Mouse (Mus musculus): Measurements from ENCODE around the gene Limch1.

Gene Limch1

DNA sequence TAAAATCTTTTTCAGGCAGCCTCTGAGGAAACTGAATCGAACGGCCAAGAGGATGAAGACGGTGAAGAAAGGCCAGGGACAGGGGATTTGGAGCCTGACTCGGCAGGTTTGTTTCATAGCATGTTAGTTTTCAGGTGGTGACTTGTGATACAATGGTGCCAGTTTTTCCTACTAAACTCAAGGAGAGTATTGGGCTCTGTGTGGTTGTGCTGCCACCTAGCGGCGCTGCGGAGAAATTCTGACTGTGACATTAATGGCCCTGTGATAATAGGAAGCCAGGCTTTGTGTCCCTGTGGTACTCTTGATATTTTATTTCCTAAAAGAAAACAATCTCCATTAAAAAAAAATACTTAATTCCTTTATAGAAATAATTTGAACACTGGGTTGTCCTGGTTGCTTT, 270.8 kb downstream of the Limch1 start:
- peak; percentile 26 for DNase-seq (ENCODE audit: extremely low read depth, low read depth)

GRCm38 (mm10) chr5:67024459-67025050, 278.9 kb downstream of the Limch1 start:
- DNase-seq (ENCODE audit: extremely low read depth, low read depth) = no peak

DNA sequence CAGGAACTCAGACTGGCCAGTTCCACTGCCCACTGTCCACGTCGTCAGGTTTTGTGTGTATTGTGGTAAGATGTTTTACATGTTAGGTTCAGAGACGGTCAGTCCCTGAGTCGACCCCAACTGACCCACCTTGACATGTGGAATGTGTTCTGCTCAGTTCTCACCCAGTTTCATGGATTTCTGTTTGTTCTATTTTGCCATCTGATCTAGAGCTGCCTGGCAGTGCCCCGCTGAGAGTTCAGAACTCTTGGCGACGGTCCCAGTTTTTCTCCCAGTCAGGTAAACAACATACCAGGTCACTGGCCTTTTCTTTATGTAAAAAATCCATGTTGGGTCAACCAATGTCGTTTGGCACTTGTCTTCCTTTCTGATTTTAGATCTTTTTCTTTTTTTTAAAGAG, 279.5 kb downstream of the Limch1 start:
- DNase-seq (ENCODE audit: extremely low read depth, low read depth) = no peak

DNA sequence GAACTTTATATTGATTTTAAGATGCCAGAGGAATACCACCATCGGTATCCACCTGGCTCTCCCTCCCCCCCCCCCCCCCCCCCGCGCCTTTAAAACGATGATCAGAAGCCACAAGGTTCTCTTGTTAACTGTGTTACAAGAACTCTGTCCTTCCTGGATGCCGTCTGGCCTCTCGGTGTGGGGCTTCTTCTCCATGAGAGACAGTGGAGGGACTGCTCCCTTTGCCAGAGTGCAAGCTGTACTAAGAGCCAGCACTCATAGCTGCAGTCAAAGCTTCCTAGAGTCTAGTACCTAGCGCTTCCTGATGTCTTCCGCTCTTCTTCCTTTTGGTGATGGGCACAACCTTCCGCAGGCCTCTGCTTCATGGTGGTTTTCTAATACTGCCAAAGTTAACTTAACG, 280.0 kb downstream of the Limch1 start:
- DNase-seq (ENCODE audit: extremely low read depth, low read depth) = no peak

DNA sequence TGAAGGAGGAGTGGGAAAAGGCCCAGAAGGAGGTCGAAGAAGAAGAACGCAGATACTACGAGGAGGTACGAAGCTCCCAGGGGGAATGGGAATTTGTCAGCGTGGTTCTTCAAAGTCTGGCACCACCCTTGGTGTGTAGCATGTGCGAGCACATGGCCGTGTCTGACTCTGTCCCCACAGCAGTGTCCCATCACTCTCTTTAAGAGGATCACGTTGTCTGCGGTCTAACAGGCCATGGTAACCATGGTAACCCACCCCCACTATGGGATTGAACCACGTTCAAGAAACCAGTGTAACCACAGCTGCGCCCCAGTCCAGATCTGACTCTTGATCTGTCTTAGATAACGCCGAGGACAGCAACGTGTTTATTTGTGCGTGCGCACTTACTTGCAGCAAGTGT, 283.2 kb downstream of the Limch1 start:
- no peak for DNase-seq (ENCODE audit: extremely low read depth, low read depth)

DNA sequence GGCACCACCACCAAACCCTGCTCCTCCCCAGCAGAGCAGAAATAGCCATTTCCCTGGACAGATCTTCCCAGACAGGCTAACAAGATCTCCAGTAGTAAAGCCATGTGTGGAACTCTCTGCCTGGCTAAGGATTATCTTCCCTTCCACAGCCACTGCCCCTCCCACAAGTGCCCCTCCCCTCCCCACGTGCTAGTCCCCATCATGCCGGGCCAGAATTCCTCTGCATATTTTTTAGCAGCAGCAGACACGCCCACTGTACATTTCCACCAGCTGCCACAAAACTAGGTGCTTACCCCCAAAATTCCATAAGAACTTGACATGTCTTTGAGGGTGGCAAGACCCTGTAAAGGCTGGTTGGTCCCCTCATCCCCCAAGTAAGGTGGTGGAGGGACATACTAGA, 284.3 kb downstream of the Limch1 start:
- no peak for DNase-seq (ENCODE audit: extremely low read depth, low read depth)

DNA sequence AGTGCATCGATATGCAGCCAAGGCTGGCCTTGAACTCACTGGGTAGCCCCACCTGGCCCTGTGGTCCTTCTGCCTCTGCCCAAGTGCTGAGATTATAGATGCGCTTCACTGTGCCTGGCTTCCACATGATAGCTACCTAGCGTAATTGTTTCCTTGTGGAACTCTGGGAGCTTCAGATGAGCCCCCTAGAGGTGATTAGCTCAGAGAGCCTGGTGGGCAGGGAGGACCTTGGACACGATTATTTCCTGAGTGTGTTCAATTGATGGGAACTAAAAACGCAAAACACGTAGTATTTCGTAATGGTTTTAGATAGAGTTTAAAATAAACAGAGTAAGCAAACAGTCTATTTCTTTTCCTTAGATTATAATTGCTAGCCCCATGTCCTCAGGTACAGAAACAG, 287.0 kb downstream of the Limch1 start:
- DNase-seq (ENCODE audit: extremely low read depth, low read depth) = no peak

DNA sequence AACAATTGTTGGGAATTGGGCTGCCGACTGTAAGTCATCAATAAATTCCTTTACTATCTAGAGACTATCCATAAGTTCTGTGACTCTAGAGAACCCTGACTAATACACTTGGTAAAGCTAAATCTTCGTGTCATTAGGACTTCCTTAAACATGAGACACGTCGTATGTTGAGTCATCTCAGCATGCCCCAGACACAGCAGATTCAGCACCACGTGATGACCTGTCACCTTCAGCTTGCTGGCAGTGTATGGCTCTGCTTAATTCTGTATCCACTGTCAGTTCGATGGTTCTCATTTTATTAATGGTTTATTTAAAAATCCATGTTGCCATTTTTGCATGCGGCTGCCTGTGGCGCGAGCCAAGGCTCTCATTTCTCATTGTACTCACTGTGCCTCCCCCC, 298.3 kb downstream of the Limch1 start:
- no peak for DNase-seq (ENCODE audit: extremely low read depth, low read depth)

- DNase-seq (ENCODE audit: extremely low read depth, low read depth) = peak; percentile 1
Observed at GRCm38 (mm10) chr5:67048003-67048402, 302.4 kb downstream of the Limch1 start.

DNA sequence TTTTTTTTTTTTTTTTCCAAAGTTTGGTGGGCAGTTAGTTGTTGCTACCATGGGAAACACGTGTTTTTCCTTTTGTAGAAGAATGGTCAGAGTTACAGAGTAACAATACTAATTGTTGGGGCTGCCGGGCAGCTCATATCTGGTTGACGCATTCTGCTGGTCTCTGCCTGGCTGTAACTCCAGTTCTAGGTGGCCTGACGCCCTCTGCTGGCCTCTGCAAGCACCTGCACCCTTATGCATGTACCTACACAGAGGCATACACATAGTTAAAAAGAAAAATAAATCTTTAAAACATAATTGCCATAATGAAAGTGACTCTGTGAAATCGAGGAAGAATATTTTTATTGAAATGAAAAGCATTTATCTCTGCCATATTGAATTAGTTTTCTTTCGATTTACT, 312.2 kb downstream of the Limch1 start:
- DNase-seq (ENCODE audit: extremely low read depth, low read depth) = no peak

DNA sequence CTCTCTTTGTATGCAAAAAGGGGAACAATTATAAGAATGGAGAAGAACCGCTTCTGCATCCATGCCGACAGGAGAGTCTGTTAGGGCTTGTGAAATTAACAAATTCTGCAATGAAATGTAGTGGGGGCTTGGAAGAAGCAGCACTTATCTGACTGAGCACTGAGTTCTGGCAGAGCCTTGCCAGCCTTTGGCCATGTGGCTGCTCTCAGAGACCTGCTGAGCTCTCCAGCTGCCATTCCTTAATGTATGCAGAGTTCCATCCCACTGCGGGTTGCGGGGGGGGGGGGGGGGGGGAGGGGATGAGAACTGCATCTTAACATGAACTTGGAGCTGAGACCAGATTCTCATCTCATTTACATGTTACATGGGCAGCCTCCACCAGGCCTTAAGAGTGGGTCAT, 314.9 kb downstream of the Limch1 start:
- DNase-seq (ENCODE audit: extremely low read depth, low read depth) = no peak

- DNase-seq (ENCODE audit: extremely low read depth, low read depth) = no peak
Observed at GRCm38 (mm10) chr5:67063596-67063995, 318.0 kb downstream of the Limch1 start.

DNA sequence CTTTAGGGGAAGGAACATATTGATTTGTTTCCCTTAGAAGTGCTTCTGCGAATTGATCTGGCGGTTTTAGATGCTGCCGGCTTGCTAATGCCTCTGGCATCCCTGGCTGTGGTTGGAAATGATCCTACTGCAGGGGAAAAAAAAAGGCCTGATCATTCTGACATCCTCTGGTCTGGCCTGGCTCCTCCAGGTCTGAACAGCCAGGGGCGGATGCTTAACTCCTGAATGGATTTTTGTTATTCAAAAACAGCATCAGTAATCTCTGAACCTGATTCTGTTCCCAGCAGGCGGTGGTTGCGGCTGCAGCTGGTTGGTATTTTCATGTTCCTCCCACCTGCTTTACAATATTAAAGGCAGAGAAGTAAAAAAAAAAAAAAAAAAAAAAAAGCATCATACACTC, 337.5 kb downstream of the Limch1 start:
- no peak for DNase-seq (ENCODE audit: extremely low read depth, low read depth)

DNA sequence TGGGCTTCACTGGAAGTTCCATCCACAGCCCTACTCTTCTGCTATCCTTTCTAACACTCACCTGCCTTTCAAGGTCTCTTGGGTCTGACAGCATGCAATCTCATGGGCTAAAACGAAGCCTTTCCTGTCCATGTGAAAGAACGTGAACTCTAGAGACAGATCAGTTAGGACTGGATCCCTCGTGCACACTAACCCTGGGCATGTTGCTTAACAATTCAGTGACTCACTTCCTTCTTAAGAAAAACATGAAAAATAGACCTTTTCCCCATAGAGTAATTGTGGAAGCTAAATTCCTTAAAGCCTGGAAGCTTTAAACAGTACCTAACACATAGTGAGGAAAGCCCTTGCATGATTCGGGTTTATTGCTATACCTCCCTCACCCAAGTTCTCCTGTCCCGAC, 345.2 kb downstream of the Limch1 start:
- no peak for DNase-seq (ENCODE audit: extremely low read depth, low read depth)

GRCm38 (mm10) chr5:67091766-67092165, 346.1 kb downstream of the Limch1 start:
- DNase-seq (ENCODE audit: extremely low read depth, low read depth) = no peak

DNA sequence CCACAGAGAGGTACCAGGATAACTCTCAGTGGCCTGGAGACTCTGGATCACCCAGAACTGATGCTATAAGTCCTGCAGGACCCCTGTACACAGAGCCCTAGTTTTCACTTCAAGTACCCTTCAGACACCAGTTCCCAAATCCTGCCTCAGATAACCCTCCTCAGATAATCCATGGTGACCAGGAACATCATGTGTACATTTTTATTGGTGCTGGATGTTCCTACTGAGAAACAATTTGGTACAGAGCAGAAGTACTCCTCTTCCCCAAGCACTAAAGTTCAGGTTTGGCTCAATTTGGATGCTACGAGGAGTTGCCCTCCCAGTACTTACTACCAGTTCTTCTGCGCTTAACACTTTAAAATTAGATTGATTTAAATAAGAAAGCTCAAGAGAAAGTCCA, 348.4 kb downstream of the Limch1 start:
- no peak for DNase-seq (ENCODE audit: extremely low read depth, low read depth)

GRCm38 (mm10) chr5:67095153-67095552, 349.5 kb downstream of the Limch1 start:
- no peak for DNase-seq (ENCODE audit: extremely low read depth, low read depth)

GRCm38 (mm10) chr5:67095651-67096377, 350.2 kb downstream of the Limch1 start:
- no peak for DNase-seq (ENCODE audit: extremely low read depth, low read depth)

- DNase-seq (ENCODE audit: extremely low read depth, low read depth) = no peak
Observed at GRCm38 (mm10) chr5:67096378-67096771, 350.7 kb downstream of the Limch1 start.

GRCm38 (mm10) chr5:67097106-67098050, 351.8 kb downstream of the Limch1 start:
- no peak for DNase-seq (ENCODE audit: extremely low read depth, low read depth)

DNA sequence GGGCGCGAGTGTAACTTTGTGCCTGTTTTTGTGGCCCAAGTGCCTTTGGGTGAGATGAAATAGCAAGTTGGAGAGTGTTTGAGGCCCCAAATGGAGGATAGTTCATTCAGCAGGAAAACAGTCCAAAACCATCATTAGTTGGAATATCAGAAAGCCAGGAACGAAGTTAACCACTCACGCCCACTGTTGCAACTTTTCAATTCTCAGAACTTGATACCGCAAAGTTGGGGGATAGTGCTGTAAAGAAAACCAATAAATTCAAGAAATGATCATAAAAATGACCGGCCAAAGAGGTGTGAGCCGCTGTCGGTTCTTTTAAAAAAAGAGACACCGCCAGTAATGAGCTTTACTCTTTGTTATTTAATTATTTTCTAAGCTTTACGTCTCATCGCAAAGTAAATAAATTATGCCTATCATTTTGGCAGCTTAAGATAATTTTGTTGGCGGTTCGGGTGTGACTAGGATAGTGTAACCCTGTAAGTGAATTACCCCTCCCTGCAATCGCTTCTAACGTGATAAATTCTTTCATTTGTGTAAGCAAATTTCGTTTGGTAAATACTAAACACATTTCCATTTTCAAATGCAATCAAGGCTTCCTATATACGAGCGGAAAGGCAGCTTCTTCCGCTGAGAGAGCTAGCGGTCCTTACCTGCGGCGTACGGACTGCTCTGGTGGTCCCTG, 352.6 kb downstream of the Limch1 start:
- DNase-seq (ENCODE audit: extremely low read depth, low read depth) = no peak
